Mouse (Mus musculus) cortical plate, adult 2 months (tissue): ENCODE measurements around the gene AI837181.

Source experiments
- CTCF ChIP-seq: fragments of 200-500 bp; IDR thresholded peaks from 2 replicates; pipeline ENCODE4 v1.5.1; 2011; ENCODE audit warnings: mild to moderate bottlenecking, control low read depth, low read length; ENCODE audit not compliant: insufficient read depth; ENCODE audit errors: extremely low read depth
- POLR2A ChIP-seq: fragments of 200-500 bp; IDR thresholded peaks from 2 replicates; pipeline ENCODE4 v1.6.1; 2011; ENCODE audit warnings: mild to moderate bottlenecking, low read length, control low read depth; ENCODE audit not compliant: insufficient read depth; ENCODE audit errors: extremely low read depth

GRCm38 (mm10) chr19:5424092-5424781, 707 bp upstream of the AI837181 start:
- TF ChIP-seq CTCF (no peak), POLR2A (no peak)
